Mouse (Mus musculus): ENCODE data around the gene Gpr108.

Gpr108 gene

DNA sequence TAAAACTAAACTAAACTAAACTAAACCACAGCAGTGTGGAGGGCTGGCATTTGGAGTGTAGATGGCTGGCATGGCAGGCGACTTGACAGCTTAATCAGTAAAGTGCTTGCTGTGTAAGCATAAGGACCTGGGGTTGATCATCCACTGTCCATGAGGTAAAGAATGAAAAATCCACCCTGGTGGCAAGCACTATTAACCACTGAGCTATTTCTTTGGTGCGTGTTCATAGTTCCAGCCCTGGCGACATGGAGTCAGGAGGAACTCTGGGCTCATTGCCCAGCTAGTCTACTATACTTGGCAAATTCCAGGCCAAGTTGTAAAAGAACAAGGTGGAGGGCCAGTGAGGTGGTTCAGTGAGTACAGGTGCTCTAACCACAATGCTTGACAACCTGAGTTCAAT is 40.3 kb downstream of the Gpr108 start:
- DNase-seq (ENCODE audit: low spot score): no peak

DNA sequence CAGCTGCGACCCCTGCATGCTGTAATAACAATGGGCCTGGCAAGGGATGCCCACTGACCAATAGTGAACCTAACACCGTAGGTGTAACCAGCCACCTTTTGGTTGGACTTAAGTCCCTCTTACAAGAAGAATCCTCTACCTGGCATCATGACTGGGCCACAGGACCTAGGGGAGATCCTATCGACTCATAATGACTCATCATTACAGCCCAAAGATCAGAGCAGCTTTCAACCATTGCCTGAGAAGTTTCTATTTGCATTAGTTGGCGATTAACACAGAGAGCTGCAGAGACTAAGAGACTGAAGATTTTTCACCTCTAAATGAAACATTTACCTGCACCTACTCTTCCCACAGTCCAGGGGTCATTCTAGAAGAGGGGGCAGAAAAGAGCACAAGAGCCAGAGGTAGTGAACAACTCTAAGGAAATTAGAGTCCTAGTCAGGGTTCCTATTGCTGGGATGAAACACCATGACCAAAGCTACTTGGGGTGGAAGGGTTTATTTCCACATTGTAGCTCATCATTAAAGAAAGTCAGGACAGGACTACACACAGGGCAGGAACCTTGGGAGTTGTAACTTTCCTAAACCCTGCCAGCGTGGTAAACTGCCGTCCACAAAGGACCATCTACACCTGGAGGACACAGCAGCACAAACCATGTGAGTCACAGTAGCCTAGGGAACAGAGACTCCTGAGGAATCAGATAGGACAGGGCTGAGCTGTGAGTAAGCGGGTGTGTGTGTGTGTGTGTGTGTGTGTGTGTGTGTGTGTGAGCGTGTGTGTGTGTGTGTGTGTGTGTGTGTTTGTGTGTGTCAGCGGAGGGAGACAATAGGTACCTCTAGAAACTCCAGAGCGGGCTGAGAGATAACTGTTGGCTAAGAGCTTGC is 46.2 kb downstream of the Gpr108 start:
- DNase-seq (ENCODE audit: low spot score): no peak

DNA sequence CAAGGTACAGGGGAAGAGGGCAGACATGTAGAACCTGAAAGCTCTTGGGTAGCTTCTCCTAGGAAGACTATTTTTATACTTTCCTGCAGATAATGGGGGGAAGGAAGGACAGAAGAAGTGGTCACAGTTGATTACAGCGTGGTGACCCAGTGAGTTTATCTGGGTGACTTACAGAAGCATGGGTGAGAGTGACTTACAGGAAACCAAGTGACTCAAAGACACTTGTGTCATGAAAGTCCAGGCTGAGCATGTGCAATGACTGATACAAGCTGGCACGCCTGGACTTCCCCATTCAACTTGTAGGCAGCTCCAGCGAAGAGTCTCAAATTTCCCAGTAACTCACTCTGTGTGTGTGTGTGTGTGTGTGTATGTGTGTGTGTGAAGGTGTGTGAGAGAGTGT is 50.0 kb downstream of the Gpr108 start:
- no peak for DNase-seq (ENCODE audit: low spot score)

DNA sequence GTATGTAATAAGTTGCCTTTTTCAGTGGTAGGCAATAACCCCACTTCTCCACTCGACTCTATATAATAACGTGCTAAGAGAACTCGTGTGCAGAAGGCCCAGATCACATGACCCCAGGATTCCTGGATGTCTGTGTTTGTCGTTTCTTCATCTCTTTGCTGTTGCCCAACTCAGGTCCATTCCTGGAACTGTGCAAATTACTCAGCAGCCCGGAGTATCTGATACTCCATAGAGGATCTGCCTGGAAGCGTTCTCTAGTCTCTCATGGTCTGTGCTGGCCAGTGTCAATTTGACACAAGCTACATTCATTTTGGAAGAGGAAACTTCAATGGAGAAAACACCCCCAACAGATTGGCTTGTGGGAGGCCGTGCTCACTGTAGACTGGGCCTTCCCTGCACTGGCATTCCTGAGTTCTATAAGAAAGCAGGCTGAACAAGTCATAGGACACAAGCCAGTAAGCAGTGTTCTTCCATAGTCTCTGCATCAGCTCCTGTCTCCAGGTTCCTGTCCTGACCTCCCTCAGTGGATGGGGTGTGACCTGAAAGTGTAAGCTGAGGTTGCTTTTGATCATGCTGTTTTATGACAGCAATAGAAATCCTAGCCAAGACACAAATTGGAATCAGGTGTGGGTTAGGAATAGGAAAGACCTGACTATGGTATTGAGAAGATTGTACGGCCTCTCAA is 52.8 kb downstream of the Gpr108 start:
- DNase-seq (ENCODE audit: low spot score): no peak

DNA sequence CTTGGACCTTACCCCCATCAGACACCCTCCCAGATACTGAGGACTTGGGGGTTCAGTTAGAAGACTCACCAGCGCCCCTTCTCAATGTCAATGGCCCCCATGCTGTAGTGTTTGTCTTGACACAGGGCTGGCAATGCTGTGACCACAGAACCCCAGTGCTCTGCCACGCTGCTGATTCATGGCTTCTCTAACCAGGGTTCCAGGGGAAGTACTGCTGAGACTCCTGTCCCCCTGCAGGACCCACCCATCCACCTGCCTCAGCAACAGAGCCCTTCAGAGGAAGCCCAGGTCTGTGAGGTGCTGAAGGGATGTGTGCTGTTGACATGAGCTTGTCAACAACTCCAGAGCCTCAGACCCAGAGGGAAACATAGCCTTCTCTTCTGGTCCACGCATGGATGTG is 53.5 kb downstream of the Gpr108 start:
- DNase-seq (ENCODE audit: low spot score): no peak

DNA sequence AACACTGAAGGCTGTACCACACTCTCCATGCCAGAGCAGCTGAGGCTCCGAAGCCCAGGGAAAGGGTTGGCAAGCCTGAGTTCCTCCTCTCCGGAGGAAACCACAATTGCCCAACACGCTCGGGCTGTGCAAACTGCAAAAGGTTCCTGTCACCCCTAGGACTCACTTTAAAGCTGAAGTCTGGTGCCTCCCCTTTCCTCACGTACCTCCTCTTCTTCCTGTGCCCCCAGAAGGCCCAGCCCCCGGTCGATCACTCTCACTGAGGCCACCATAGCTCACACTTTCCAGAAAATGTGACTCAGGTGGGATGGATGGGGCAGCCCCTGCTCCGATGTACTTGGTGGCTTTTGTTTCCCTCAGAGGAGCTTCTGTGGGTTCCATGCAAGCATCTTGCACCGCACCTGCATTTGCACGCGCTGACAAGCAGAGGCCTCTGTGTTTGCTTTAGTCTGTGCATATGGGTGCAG is 54.2 kb downstream of the Gpr108 start, which contains the start of gene Tnfsf14:
Tnfsf14 (minus strand) TSS at position 137 of the 467 bp plus-strand sequence.
- DNase-seq (ENCODE audit: low spot score): no peak

DNA sequence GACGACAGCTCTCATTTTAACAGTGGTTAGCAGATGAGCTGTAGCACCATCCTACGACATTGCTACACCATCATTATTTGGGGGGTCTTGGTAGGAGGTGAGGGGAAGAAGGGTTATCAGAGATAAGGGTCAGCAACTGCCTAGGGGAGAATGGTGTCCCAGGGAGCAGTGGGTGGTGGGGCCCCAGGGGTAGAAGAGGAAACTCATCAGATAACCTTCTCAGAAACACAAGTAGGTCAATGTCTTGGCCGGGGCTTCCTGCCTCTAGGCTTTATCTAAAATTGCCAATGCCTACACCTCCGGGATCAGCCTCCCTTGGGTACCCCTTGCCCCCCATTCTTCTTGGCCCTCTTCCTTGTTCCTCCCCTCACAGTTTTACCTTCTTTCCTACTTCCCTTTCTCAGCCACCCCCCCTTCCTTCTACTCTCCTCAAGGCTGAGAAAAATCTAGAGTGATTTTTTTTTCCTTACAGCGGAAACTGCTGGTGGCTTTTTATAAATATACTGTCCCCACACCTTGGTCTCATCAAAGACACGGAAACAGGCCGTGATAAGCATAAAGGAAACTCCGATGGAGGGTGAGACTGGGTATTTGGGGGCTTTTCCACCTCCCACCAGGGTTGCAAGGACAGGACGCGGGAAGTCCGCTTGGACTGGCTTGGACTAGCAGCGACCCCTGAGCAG is 59.6 kb downstream of the Gpr108 start:
- DNase-seq (ENCODE audit: low spot score): no peak

DNA sequence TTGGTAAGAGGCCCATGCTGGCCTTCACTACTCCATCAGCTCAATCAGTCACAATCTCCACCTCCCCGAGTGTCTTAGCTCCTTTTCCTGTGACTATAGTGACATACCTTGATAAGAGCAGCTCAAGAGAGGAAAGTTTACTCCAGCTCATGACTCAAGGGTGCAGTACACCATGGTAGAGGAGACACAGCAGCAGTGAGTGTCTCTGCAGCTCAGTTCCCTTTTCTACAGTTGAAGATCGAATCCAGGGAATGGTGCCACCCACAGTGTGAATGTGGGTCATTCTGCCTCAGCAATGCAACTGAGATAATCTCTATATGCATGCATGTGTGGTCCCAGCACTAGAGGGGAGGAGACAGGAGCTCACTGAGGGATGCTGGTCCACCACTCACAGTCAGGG is 62.6 kb downstream of the Gpr108 start:
- no peak for DNase-seq (ENCODE audit: low spot score)
